Mouse (Mus musculus) left cerebral cortex, adult 11 months (tissue): Measurements from ENCODE around the gene Kbtbd12.

Source experiments
- DNase-seq: peaks from one replicate; pipeline ENCODE4 v3.0.0; 2022; ENCODE audit warnings: low spot score

Kbtbd12 gene

DNA sequence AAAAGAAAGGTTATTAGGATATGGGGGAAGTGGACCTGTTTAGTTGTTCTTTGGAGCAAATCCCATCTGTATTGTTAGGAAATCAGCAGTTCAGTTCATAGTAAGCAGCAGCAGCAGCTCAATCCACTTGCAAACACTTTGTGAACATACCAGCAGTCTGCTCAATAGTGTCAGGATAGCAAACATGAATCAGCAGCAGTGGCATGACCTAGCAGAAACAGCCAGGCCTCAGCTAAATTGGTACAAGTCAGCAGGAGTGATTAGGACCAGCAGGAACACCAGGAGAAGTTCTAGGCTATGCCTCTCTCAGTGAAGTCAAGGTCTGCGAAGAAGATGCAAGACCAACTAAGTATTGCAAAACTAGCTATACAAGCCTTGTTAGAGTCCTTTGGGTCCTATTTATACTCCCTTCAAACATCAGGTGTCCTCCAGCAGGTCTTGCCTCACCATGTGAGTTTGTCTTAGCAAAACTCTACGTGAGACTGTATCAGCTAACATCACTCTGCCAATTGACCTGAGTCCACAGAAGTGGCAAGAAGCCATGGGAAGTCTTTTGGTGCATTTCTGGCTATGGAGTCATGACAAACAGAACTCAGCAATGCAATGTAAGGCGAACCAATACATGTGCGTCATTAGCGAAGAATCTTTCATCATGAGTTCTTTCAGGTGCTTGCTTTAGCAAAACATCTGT, at the start of gene Kbtbd12:
TSS of gene Kbtbd12 (minus strand) at position 340 of the 691 bp plus-strand sequence.
- DNase-seq, result no peak

DNA sequence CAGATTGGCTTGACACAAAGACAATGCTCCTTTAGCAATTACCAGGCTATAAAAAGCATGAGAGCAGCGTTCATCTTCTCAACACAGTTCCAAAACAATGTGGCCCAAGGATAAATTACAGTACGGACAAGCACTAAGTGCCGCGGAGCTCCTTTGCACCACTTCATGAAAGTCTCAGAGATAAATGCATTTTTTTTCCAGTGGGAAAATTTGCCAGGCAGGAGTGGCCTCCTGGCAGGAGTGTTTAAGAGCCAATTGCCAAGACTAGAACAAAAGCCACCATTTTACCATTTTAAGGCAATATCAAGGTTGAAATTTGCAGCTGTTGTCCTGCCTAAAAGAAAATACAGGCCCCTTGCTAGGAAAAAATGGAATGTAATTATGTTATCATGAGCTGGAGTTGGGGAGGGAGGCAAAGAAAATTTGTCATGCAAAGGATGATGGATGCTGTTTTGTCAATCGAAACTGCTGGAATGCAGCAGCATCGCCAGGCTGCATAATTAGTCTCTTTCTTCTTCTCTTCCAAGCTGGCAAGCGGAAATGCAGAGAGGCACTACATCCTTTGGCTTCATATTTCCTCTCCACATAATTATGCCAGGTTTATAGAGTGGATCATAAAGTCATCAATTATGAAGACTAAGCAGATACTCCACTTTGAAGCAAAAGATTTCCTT, 45.8 kb upstream of the Kbtbd12 start:
- no peak for DNase-seq

DNA sequence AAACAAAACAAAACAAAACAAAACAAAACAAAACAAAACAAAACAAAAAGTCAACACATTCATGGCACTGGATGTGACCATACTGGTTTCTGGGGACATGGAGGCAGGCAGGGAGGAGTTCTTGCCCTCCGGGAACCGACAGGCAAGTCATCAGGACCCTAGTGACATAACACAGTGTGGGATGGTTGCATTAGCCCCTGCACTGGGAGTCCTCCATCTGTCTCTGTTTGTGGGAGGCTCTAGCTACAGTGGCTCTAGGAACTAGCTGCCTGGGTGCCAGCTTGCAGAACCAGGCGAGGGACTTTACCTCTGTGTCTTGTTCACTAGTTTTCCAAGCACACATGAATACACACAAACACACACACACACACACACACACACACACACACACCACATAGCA, 43.3 kb upstream of the Kbtbd12 start:
- no peak for DNase-seq

DNA sequence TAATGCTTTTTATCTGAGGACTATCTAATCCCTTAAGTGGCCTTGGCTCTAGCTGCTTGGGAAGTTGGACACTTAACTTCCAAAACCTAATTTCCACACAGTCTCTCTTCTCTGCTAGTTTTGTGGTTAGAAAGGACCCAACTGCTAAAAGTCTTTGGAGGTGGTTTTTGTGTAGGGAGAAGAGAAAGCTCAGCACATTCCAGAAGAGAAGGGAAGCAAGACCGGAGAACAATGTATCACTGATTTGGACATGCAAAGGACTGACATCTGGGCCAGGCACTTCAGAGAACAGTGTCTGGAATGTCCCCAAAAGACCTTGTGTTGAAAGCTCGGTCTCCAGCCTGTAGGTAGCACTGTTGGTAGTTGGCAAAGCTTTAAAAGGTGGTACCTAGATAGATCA, 40.0 kb upstream of the Kbtbd12 start:
- no peak for DNase-seq

DNA sequence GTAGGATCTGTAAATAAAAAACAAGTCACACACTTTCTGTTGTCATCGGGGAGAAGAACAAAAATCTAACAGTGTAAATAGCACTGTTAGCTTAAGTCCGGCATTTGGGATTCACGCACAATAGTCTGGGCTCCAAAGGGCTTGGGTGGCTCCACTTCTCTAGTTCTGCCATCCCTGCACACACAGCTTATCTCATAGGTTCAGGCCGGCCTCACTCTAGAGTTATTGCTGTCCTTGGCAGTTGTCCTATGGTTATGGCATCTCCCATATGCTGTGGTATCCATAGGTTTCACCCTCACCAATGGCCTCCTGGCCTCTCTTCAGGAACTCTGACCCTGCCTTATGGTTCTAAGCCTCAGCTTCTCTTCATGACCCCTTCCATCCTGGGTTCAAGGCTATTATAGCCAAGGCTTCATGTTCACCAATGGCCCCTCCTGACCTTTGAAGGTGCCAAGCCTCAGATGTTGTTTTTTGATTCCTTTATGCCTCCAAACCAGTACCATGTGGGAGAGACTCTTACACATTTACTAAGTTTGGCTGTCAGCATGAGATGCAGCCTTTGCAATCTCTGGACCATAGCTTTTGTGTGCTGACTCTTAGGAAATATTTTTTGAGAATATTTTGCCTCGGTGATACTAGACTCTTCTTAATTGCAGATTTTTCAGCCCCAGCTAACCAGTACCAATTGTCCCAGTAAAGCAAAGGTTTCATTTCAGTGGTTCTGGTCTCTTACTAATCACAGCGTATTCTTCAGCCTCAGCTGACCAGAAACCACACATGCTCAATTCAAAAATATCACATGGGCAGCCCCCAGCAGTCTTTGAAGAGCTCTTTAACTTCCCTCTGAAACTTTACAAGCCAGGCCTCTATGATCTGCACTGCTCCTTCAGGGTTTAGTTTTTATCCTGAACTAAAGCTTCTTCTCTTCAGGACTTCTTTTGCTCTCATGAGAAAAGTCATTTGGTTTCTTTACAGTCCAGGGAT, 39.3 kb upstream of the Kbtbd12 start:
- DNase-seq, result no peak

DNA sequence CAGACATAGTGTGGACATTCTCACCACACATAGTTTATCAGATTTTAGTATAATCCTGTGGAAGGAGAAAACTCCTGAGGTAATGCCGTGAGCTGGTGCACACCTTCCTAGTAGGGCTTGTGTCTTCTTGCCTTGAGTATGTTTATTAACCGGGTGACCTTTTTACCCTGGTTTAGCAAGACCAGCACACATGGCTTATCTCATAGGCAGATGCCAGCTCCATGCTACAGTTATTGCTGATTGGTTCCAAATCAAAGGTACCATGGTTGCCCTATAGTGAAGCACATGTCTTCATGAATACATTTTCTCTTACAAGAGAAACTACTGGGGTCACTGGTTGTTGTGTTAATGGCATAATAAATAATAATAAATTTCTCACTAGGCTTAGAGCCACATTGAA, 38.1 kb upstream of the Kbtbd12 start:
- DNase-seq, result no peak

DNA sequence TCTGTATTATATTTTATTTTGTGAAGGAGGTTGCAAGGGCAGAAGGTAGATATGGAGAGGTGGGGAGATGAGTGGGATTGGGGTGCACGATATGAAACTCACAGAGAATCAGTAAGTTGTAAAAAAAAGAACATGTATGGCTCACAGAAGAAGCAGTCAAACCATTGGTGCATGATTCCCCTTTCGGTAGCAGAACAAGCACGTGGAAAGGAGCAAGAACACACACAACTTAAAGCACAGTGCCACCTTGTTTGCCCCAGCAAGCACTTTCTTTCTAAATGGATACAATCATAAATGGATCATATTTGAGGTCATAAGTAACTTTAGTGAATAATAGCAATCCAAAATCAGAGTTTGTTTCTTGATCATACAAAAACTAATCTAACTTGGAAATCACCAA, 24.5 kb upstream of the Kbtbd12 start:
- no peak for DNase-seq

DNA sequence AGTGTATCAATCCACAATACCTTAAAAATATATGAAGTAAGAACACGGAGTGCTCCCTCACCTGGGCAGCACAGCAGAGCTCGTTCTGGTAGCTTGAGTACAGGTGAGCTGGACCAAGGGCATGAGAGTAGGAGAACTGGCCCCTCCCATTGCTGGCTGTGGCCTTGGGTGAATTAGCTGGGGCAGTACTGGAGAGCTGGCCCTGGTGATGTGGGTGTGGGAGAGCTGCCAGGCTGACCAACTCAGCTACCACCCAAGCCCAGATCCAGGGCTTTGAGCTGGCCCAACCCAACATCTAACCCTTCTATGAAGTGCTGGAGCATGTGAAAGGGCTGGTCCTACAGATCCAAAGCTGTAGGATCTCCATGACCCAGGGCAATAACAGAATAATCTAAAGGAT, 23.9 kb upstream of the Kbtbd12 start:
- DNase-seq, result no peak

DNA sequence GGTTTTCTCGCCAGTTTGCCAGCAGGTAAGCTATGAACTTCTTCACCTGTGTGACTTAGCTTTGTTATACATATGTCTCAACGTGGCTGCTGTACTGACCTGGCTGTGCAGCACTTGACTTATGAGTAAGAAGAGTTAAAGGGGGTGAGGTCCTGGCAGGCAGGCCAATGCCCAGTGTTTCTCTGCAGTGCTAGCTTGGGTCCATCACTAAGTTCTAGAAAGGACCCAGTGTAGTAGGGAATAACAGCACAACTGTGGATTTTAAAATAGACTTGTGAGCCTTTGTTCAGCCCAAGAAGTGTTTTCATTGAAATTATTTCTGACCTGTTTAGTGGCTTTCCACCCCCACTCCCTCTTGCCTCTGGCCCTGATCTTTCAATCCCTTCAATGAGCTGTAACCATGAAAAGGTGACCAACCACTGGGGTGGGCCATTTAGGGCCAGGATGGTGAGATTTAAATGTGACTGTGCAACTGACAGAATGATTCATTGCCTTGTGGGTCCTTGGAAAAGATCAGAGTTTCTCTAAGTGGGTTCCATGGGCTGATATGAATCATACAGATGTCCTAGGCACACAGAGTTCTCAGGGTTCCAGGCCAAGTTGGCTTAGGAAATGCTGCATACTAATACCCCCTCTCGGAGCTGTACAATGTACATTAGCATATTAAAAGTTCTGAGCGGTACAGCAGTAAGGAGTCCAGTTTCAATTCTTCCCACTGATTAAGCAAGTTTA, 10.0 kb upstream of the Kbtbd12 start:
- DNase-seq, result no peak

DNA sequence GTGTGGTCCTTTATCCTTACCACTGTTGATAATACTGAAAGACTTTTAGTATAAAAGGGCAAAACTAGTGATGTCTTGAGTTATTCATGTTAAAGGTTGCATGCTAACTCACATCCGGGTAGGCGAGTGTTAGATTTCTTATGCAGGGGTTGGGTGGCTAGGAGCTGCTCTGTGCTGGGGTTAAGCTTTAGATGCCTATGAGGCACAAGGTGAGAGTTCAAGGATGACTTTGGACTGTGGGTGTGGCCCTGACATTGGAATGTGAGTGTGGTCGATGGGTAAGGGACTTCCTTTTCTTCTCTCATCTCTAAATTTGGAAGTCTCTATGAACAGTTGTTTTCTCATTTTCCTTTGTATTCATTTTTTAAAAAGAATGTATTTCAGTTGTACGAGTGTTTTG, 7.0 kb upstream of the Kbtbd12 start:
- DNase-seq, result no peak

DNA sequence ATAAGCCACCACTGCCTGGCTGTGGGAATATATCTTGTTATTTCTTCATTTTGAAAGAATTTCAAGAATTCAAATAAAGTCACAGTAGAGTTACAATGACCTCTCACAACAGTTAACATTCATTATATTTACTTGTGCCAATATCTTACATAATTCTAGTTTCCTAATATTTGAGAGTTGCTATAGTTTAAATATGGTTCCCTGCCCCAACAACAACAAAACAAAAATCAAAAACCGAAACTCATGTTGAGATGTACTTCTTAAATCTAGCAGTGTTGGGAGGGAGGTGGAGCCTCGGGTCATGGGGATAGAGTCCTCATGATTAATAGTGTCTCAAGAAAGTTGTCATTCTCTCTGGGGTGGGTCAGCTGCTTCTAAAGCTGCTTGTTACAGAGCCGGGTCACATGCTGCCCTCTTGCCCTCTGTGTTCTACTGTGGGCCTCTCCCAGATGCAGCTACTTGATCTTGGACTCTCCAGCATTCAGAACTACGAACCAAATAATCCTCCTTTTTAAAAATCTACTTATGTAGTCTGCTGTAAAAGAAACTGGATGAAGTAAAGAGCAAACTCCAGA, 3.7 kb upstream of the Kbtbd12 start:
- DNase-seq, result no peak

DNA sequence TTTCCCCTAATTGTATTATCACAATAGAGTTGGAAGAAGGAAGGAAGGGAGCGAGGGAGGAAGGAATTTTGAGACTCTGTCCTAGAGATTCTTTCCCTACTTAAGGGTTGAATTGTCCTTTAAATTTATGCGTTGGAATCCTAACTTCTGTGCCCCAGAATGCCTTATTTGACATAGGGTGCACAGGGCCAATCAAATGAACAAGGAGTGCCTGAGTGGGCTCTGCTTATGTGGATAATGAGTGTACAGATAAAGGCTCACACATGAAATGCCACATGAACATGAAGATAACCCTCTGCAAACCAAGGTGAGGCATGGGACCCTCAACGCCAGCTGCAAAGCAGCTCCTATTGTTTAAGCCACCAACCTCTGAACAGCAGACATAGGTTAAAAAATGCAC, 2.6 kb upstream of the Kbtbd12 start:
- no peak for DNase-seq

DNA sequence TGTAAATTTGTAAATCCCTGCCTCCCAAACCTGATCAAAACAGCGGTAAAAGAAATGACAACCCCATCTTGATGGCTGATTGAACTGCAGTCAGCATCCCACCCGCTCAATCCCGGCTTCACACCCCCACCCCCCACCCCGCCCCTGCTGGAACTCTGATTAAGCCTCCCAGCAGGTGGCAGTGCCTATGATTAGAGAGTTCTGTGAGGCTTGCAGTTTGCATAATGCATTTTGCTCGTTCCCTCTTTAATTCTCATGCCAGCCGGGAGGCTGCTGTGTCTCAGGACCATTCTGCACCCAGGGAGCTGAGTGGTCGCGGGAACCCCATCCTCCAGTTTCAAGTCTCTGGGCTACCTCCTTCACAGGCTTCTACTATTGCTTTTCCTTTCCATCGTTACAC, 2.2 kb upstream of the Kbtbd12 start:
- DNase-seq, result peak; percentile 35

DNA sequence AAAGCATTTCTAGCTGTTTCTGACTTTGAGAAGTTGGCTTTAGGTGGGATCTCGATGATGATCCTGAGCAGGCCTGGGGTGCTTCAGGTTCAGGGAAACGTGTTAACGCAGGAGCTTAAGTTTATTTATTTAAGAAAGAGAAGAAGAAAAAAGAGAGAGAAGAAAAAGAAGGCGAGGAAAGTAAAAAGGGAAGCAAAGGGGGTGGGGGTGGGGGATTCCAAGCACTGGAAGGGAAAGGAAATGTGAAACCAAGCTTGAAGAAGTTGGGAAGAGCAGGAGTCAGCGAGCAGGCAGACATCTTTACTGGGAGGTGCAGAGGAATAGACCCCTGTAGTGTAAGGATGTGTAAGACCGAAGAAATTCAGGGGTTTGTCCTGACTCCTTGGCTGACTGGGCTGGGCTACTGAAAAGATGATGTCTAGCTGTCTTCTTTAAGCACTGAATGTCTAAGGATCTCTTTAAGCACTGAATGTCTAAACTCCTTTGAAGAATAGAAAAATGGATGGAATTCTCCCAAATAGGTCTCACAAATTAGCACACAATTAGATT, 1.7 kb upstream of the Kbtbd12 start:
- DNase-seq, result no peak

DNA sequence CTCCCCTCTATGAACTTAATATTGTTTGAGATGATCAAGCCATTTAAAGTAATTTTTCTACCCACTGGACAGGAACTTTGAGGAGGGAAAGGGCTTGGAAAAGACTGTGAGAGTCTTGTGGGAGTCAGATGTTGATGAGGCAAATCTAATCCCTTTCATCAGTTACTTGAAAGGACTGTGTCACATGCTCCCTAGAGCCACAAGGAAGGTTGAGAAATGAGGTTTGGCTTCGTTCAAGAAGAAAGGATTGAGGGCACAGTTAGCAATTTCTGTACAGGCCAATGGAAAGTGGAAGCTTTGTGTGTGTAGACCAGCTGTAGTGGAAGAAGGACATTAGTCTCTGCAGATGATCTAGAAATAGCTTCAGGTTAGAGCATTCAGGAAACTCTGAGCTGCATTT, 1.2 kb upstream of the Kbtbd12 start:
- no peak for DNase-seq

DNA sequence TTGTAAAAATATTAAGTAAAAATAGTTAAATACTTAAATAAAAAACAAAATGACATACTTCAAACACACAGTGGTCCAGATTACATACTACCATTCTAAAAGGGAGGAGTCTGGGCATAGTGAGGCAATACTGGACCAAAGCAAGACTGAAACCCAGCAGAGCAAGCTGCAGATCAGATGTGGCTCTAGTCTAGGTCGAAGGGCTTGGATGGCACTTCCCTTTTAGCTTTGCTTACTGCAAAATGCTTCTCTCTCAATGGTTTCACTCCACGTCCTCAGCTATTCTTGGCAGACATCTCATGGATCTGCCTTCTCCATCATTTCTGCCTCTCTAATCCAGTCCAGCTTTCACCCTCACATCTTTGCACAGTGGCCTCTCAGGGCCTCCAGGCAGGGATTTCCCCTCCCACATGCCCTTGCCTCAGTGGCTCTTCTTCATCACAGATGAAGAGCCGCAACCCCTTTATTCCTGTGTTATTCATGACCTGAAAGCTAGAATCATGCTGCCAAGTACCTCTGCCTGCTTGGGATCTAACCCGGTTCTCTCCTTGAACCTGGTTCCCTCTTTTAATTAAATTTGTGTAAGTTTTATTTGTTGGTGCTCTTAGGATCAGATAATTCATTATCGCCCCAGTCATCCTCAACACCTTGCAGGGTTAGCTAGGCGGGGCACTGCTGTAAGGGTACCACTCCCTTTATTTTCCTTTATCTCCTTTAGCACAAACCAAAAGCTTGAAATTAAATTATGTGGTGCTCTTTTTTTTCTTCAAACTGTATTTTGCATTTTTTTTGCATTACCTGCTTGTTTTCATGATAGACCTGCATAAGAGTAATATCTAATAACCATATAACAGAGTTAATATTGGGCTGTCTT, 1.6 kb downstream of the Kbtbd12 start:
- no peak for DNase-seq

DNA sequence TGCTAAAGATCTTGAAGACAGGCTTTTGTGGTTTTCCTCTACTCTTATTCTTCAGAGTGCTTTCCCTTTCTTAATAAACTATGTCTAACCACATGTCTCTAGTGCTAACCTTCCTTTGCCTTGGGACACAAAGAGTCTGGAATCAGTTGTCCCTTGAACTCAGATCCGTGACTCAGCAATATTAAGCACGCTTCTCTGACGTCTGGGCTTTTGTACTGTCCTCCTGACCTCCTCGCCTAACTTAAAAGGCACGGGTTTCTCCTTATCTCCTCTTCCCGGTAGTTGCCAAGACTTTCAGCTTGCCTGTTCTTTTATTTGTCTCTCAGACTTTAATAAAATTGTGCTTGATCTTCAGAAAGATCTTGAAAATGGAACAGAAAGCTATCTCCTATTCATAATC, 6.5 kb downstream of the Kbtbd12 start:
- DNase-seq, result no peak

DNA sequence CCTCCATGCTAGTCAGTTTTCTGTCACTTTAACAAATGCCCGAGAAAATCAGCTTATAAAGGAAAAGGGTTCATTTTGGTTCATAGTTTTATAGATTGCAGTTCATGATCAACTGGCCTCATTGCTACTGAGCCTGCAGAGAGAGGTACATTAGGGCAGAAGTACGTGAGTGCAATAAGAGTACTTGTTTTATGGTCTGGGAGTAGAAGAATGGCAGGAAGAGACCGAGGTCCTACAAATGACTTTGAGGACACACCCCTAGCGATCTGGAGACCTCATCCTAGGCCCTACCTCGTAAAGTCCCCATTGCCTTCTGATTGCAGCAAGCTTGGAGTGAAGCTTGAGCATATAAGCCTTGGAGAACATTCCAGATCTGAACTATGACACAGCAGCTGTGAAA, 7.2 kb downstream of the Kbtbd12 start:
- DNase-seq, result no peak

DNA sequence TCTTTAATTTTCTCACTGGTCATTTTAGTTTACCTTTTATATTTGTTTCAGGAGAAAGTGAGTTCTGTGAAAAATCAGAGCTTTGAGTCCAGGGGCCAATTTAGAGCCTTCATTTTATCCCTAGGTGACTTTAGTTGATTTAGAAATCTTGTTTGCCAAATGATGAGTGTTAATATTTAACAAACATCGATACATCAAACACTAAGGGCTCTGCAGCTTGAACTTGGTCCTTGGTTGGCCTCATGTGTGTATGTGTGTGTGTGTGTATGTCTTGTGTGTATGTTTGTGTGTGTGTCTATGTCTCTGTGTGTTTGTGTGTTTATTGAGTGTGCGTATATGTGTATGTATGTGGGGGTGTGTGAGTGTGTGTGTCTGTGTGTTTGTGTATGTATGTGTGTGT, 7.9 kb downstream of the Kbtbd12 start:
- DNase-seq, result no peak

DNA sequence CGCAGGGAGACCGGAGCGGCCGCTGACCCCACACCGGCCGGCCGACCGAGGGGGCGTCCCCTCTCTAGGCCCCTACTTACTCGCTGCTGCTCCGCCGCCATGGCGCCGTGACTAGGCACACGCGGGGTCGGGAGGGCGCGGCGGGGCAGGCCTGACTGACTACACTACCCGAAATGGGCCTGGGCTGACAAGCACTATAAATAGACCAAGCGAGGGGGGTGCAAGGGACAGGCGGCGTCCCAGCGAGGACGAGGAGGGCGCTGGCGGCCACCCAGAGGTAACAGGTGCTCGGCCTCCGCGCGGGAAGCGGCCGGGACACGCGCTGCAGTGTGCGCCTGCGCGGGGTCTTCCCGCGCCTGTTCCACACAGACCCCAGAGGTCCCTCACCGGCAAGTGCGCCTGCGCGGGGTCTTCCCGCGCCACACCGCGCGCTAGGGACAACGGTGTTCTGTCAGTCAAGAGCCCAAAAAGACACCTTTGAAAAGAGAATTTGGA, 10.4 kb downstream of the Kbtbd12 start:
- no peak for DNase-seq
